Comparison of ENCODE assay signal across 9 mouse cellular contexts in the genomic region with DNA sequence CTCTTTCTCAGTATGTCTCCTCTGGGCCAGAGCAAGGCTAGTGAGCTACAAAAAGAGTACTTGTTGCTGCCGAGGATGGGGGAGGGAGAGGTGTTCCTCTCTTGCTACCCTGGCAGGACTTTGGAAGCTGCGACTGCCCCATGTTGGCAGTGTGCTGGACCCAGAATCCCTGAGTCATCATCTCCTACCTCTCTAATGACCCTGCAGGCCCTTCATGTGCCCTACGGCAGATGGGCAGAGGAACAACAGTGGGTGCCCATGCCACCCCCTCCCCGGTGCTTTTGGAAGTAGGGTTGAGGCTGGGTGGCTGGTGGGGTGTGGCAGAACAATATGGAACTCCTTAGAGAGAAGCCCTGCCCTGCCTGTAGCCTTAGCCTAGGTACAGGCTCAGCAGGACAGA.
DNase-seq lines count a peak whose midpoint lies in the region; ATAC-seq lines count a peak whose summit lies in the region.
"Had no signal": no experiment of that assay in that cellular context is flagged by ENCODE, and none has a peak within 500 bp of the region (broad histone marks: within the 10 kb centered on the region; RNA-seq: fewer than 3 reads in every experiment).

No protein-coding gene starts in this region.

- H3K4me3 ChIP-seq in liver, embryonic 12.5 days: no peak overlapping the region
- no peak overlapping the region for H3K4me3 ChIP-seq in hindbrain, embryonic 13.5 days
- H3K4me3 ChIP-seq in midbrain, embryonic 13.5 days (replicated peaks): no peak overlapping the region

- H3K27ac ChIP-seq in liver, embryonic 12.5 days: peak overlapping the region; percentile 93
- H3K27ac ChIP-seq in hindbrain, embryonic 13.5 days: peak overlapping the region; percentile 52
- peak overlapping the region; percentile 66 for H3K27ac ChIP-seq in midbrain, embryonic 13.5 days

- H3K9ac ChIP-seq in liver, embryonic 12.5 days: no peak overlapping the region
- H3K9ac ChIP-seq in hindbrain, embryonic 13.5 days: peak overlapping the region; percentile 39; the same call in 1 of the 2 replicates
- H3K9ac ChIP-seq in midbrain, embryonic 13.5 days (replicated peaks): no peak overlapping the region

- no peaks in the 10 kb centered on the region for H3K27me3 ChIP-seq in liver, embryonic 12.5 days (replicated peaks)
- no peaks in the 10 kb centered on the region for H3K27me3 ChIP-seq in hindbrain, embryonic 13.5 days
- no peaks in the 10 kb centered on the region for H3K27me3 ChIP-seq in midbrain, embryonic 13.5 days

- DNase-seq in liver: no peak
- peak; percentile 44 to 64 for DNase-seq in cerebellum, postnatal 36 days
- DNase-seq in adrenal gland, postnatal 10 days: no peak
- no peak for DNase-seq in right cerebral cortex, adult 2 months (ENCODE audit: low spot score in 2 of 2)
- no peak for DNase-seq in frontal cortex, postnatal 10 days (ENCODE audit: low spot score in 2 of 2)
- DNase-seq: lung, postnatal 4 days had no signal

- peaks cover 5% of the 10 kb centered on the region; the same call in 1 of the 2 replicates for H3K36me3 ChIP-seq in liver, embryonic 12.5 days
- no peaks in the 10 kb centered on the region for H3K36me3 ChIP-seq in hindbrain, embryonic 13.5 days
- peaks cover 15% of the 10 kb centered on the region for H3K36me3 ChIP-seq in midbrain, embryonic 13.5 days

- H3K9me3 ChIP-seq in liver, embryonic 12.5 days (replicated peaks): no peaks in the 10 kb centered on the region
- no peaks in the 10 kb centered on the region for H3K9me3 ChIP-seq in hindbrain, embryonic 13.5 days
- H3K9me3 ChIP-seq in midbrain, embryonic 13.5 days: no peaks in the 10 kb centered on the region

- ATAC-seq in liver, embryonic 12.5 days: no peak
- no peak for ATAC-seq in hindbrain, embryonic 13.5 days (ENCODE audit: low FRiP score)
- ATAC-seq in midbrain, embryonic 13.5 days: 0 out of 2 replicates have a peak, but pooled peaks have one; percentile 5

- 69% methylated on average over 4 of the region's 4 CpGs for WGBS in liver, embryonic 12.5 days (ENCODE audit: insufficient replicate concordance)
- WGBS in hindbrain, embryonic 13.5 days: 72% methylated on average over 4 of the region's 4 CpGs
- WGBS in midbrain, embryonic 13.5 days: 66% methylated on average over 4 of the region's 4 CpGs

- H3K4me1 ChIP-seq in liver, embryonic 12.5 days: peaks cover 100% of the 10 kb centered on the region
- peaks cover 93% of the 10 kb centered on the region for H3K4me1 ChIP-seq in hindbrain, embryonic 13.5 days (replicated peaks)
- peaks cover 90% of the 10 kb centered on the region for H3K4me1 ChIP-seq in midbrain, embryonic 13.5 days (replicated peaks)

- H3K4me2 ChIP-seq in liver, embryonic 12.5 days: no peak overlapping the region
- no peak overlapping the region for H3K4me2 ChIP-seq in hindbrain, embryonic 13.5 days
- H3K4me2 ChIP-seq in midbrain, embryonic 13.5 days (replicated peaks): no peak overlapping the region

Comparison
In these comparisons a context has a peak if more than half of its experiments do, and no peak if none do; other contexts are left out.
1. DNase-seq: peak in cerebellum, postnatal 36 days (2 of 2); none in liver (single experiment), adrenal gland, postnatal 10 days (single experiment), right cerebral cortex, adult 2 months (0 of 2) and frontal cortex, postnatal 10 days (0 of 2).
2. Peak in every context shown above with its lines, with median percentiles within 50 percentile points of each other: H3K27ac ChIP-seq.